Mouse (Mus musculus) kidney, adult 2 months (tissue): ENCODE data around the gene Smgc. TPM values are rescaled to one million over a fixed set of nuclear protein-coding genes. Genes with fewer than 3 reads are reported as not detected.
A peak's percentile ranks its signal among the peaks of the same experiment; 100 is the strongest.
"Not testable (repeated sequence)": the region's sequence is repeated elsewhere in the genome, so short reads cannot be mapped to it uniquely, and the experiment has no call there.

ENCODE experiments used
- DNase-seq: peaks from one replicate; pipeline ENCODE4 v3.0.0; 2021
- H3K27ac ChIP-seq: fragments of 200-500 bp; 2 replicates; pipeline ENCODE4 v1.5.1; 2012; ENCODE audit warnings: low read depth, low read length, control low read depth, inconsistent platforms; ENCODE audit not compliant: insufficient read depth
- H3K27me3 ChIP-seq: fragments of 200-500 bp; replicated peaks from 2 replicates; pipeline ENCODE4 v1.6.1; 2012; ENCODE audit warnings: mild to moderate bottlenecking, moderate library complexity, low read length, inconsistent platforms; ENCODE audit not compliant: control insufficient read depth, insufficient read depth
- H3K36me3 ChIP-seq: fragments of 200-500 bp; 2 replicates; pipeline ENCODE4 v1.6.1; 2012; ENCODE audit warnings: mild to moderate bottlenecking, moderate library complexity, low read length, inconsistent platforms; ENCODE audit not compliant: control insufficient read depth, insufficient read depth
- H3K4me1 ChIP-seq: fragments of 200-500 bp; 2 replicates; pipeline ENCODE4 v1.6.1; 2011; ENCODE audit warnings: low read length; ENCODE audit not compliant: control insufficient read depth, insufficient read depth
- H3K4me3 ChIP-seq: fragments of 200-500 bp; 2 replicates; pipeline ENCODE4 v1.5.1; 2011; ENCODE audit warnings: mild to moderate bottlenecking, low read depth, low read length, control low read depth; ENCODE audit not compliant: insufficient read depth
- CTCF ChIP-seq: fragments of 200-500 bp; conservative IDR thresholded peaks from 2 replicates; pipeline ENCODE4 v1.5.1; 2011; ENCODE audit warnings: low read depth, mild to moderate bottlenecking, control low read depth, low read length, moderate library complexity, mixed read lengths; ENCODE audit not compliant: insufficient read depth, insufficient read length
- POLR2A ChIP-seq: fragments of 200-500 bp; IDR thresholded peaks from one replicate; pipeline ENCODE4 v1.6.1; 2011; ENCODE audit warnings: low read depth, low read length, control low read depth
- WGBS: fragments of 180-500 bp; shearing (Covaris S2); methylation state at CpG from one replicate; pipeline ENCODE4 v1.1.7; 2018; 5-methylcytosine and 5-hydroxymethylcytosine counted together
- polyA plus RNA-seq: library from polyadenylated mRNA; depleted of rRNA; stranded (reverse); fragments of >200 nt; gene quantifications from 2 replicates; pipeline ENCODE4 v1.2.3, GENCODE M21; 2012; rRNA removed

Gene Smgc
- polyA plus RNA-seq, result not detected in 2 replicates

DNA sequence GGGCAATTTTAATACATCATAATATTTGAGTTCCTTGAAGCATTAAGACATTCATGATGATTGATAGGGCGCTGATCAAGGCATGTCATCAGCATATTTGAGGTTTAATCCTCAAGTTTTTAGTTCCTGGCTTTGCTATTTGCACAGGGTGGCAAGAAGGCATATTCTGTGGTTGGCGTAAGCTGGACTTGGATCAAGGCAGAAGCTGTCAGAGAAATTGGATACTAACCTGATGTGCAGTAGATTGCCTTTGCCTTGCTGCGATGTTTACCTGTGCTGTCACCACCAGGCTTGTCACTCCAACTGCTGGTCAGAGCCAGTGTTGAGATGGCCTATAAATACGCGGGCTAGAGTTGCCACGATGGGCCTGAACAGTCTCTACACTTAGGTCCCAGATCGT, at the start of gene Smgc:
Smgc (plus strand) TSS at position 301 of the 400 bp plus-strand sequence.
- H3K27ac ChIP-seq, result no peak within 1 kb of the TSS
- no peaks in the 10 kb centered on the region; the same call in 1 of the 2 replicates for H3K4me1 ChIP-seq
- H3K27me3 ChIP-seq, result no peaks in the 10 kb centered on the region
- TF ChIP-seq POLR2A (no peak), CTCF (no peak)
- WGBS, result 93% methylated on average over 7 of the region's 7 CpGs
- H3K36me3 ChIP-seq, result no peaks in the 10 kb centered on the region
- no peak within 1 kb of the TSS for H3K4me3 ChIP-seq
- no peak for DNase-seq

DNA sequence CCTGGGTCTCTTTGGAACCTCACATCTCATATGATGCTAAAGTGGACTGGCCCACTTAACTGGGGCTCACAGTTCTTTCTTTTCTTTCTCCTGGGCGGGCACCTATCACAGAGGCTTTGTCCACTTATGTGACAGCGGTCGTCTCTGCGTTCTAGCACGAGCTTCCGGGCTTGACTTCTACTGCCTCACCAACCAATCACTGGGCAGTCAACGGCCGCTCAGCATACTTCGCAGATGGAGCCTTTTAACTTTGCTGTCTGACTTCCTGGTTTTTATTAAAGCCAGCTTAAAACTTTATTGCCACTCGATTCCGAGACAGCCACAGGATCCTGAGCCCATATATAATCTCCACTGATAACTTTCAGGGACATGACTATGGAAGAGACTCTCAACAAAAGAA, 49.7 kb upstream of the Smgc start:
- no peak for TF ChIP-seq CTCF
- 94% methylated on average over 11 of the region's 11 CpGs for WGBS
- H3K4me3 ChIP-seq, result no peak overlapping the region
- H3K4me1 ChIP-seq, result no peaks in the 10 kb centered on the region
- H3K36me3 ChIP-seq, result peaks cover 11% of the 10 kb centered on the region
- no peak overlapping the region for H3K27ac ChIP-seq
- H3K27me3 ChIP-seq, result no peaks in the 10 kb centered on the region
- DNase-seq, result no peak

DNA sequence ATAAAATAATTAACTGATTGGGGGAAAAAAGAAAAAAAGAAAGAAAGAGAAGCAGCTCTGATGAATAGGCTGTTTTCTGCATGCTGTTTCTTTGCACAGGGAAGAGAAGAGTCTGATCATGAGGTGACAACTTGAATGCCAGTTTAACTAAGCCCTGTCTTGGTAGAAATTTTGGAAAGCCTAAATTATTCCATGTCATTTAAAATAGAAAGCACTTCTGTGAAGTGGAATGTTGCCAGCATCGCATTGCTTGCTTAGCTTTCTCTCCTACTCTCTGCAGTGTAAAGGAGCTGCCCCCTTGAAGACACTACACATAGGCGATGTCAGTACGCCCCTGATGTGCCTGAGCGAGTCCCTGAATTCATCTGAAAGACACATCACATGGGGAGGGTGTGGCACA, 31.6 kb upstream of the Smgc start:
- H3K36me3 ChIP-seq, result peaks cover 9% of the 10 kb centered on the region
- TF ChIP-seq POLR2A, result no peak
- TF ChIP-seq CTCF, result no peak
- 80% methylated on average over 4 of the region's 4 CpGs for WGBS
- H3K4me1 ChIP-seq, result no peaks in the 10 kb centered on the region
- no peak overlapping the region for H3K4me3 ChIP-seq
- no peaks in the 10 kb centered on the region for H3K27me3 ChIP-seq
- no peak for DNase-seq
- no peak overlapping the region for H3K27ac ChIP-seq

- WGBS, result 81% methylated on average over 6 of the region's 6 CpGs
These were observed 2.7 kb upstream of the Smgc start for GRCm38 (mm10) chr15:91835319-91835718.

DNA sequence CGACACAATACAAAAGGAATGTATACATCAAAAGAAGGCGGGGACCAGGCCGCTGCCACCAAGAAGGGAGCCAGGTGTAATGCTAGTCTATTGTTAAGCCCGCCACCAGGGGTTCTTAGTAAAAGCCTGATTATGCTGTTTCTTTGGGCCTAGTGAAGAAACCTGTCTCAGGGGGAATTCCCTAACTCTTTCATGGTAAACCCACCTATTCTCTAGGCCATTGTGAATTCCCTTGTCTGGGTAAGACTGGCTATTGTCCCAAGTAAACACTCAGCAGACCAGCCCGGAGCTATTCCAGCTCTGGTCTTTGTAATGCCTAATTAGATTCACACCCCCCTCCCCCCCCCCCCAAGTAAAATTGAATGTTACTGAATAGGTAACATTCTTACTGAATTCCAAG, 26.1 kb downstream of the Smgc start:
- not testable (repeated sequence) for H3K27ac ChIP-seq, H3K4me1 ChIP-seq, H3K36me3 ChIP-seq, H3K4me3 ChIP-seq, H3K27me3 ChIP-seq, DNase-seq
- WGBS, result 51% methylated on average over 5 of the region's 5 CpGs

More at GRCm38 (mm10) chr15:91835319-91835718, 2.7 kb upstream of the Smgc start:
- Histone ChIP-seq H3K4me1 (no peaks in the 10 kb centered on the region), H3K4me3 (no peak overlapping the region), H3K27ac (no peak overlapping the region), H3K36me3 (no peaks in the 10 kb centered on the region), H3K27me3 (no peaks in the 10 kb centered on the region)
- DNase-seq, result no peak
- TF ChIP-seq CTCF (no peak), POLR2A (no peak)

DNA sequence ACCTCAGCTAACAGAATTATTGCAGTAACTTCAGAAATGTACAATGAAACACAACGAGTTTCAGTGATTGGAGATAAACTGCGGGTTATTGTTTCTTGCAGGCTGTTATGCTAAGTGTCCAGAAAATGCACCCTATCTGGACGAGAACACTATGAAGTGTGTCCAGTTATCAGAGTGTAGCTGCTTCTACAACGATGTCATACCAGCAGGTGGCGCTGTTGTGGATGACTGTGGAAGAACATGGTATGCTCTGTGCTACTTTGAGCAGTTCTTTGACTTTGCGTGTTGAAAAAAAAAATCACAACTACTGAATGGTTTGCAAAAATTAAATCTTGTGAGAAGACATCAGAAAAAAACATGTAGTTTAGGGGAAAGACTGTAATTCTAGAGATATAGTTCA, 62.2 kb downstream of the Smgc start:
- TF ChIP-seq CTCF, result peak; percentile 23; the same call in 1 of the 2 replicates
- no peak for TF ChIP-seq POLR2A
- DNase-seq, result peak; percentile 2
- WGBS, result 68% methylated on average over 6 of the region's 6 CpGs
- no peak overlapping the region for H3K4me3 ChIP-seq
- no peaks in the 10 kb centered on the region for H3K4me1 ChIP-seq
- no peaks in the 10 kb centered on the region for H3K27me3 ChIP-seq
- H3K36me3 ChIP-seq, result no peaks in the 10 kb centered on the region
- no peak overlapping the region for H3K27ac ChIP-seq

- WGBS, result 93% methylated on average over 3 of the region's 11 CpGs
These were observed 69.0 kb downstream of the Smgc start for GRCm38 (mm10) chr15:91907046-91907445.

More at GRCm38 (mm10) chr15:91907046-91907445, 69.0 kb downstream of the Smgc start:
- H3K36me3 ChIP-seq, H3K4me3 ChIP-seq, H3K27ac ChIP-seq, H3K4me1 ChIP-seq, H3K27me3 ChIP-seq: not testable (repeated sequence)
- peak; percentile 31 for DNase-seq

Other genes starting within 250 kb of the Smgc start
- gene Lrrk2, start 165.1 kb upstream of the Smgc start, polyA plus RNA-seq, result 17.7 and 18.2 TPM in 2 replicates
- gene Cntn1, start 212.9 kb downstream of the Smgc start, polyA plus RNA-seq, result 1.4 and 2.1 TPM in 2 replicates